Mouse (Mus musculus) urinary bladder, postnatal 0 days (tissue): Measurements from ENCODE around the gene Ugcg. TPM values are rescaled to one million over a fixed set of nuclear protein-coding genes. Genes with fewer than 3 reads are reported as not detected.

Experiments
- polyA plus RNA-seq: library from polyadenylated mRNA; unstranded; fragments of >200 nt; fragmentation: Nextera tagmentation; extraction: Ambion mirVana; gene quantifications from 2 replicates; pipeline ENCODE4 v1.2.1, GENCODE M21; 2015

Ugcg gene
- 9.1 and 11.1 TPM in 2 replicates for polyA plus RNA-seq

GRCm38 (mm10) chr4:59188802-59189545 lies at the start of gene Ugcg:
Ugcg (plus strand) TSS chr4:59189257.

Other genes with a start within 250 kb of the Ugcg start
- not detected in 2 replicates for gene Zkscan16, start 245.6 kb upstream of the Ugcg start, polyA plus RNA-seq
- gene Ptgr1, start 202.1 kb upstream of the Ugcg start, polyA plus RNA-seq, result 129 and 146 TPM in 2 replicates
- gene Dnajc25, start 194.2 kb upstream of the Ugcg start, polyA plus RNA-seq, result 16.7 and 18.5 TPM in 2 replicates
- gene Gm20503, start 186.0 kb upstream of the Ugcg start, polyA plus RNA-seq, result 19.8 TPM in 2 replicates
- gene Gng10, start 154.2 kb upstream of the Ugcg start, polyA plus RNA-seq, result 104 and 122 TPM in 2 replicates
- gene AI481877, start 50.3 kb upstream of the Ugcg start, polyA plus RNA-seq, result not detected in 2 replicates
- gene Susd1, start 249.4 kb downstream of the Ugcg start, polyA plus RNA-seq, result 3.4 and 4.0 TPM in 2 replicates